Mouse (Mus musculus) neural tube, embryonic 14.5 days (tissue): ENCODE measurements around the gene Cd79b. TPM values are rescaled to one million over a fixed set of nuclear protein-coding genes. Genes with fewer than 3 reads are reported as not detected.

ENCODE experiments used
- ATAC-seq: fragments of 200-750 bp; cut with Nextera tagmentation; 2 replicates; pipeline ENCODE4 v1.8.0; 2017; ENCODE audit warnings: low read depth, mild to moderate bottlenecking, moderate TSS enrichment, moderate library complexity
- H3K27ac ChIP-seq: fragments of 300-500 bp; sonication (generic); 2 replicates; pipeline ENCODE4 v1.5.1; 2014; ENCODE audit warnings: low read depth, mild to moderate bottlenecking, control low read depth, low read length, moderate library complexity, mixed read lengths
- H3K27me3 ChIP-seq: fragments of 300-500 bp; sonication (generic); 2 replicates; pipeline ENCODE4 v1.6.1; 2014; ENCODE audit warnings: low read length; ENCODE audit not compliant: control insufficient read depth, insufficient read depth
- H3K36me3 ChIP-seq: fragments of 300-500 bp; sonication (generic); 2 replicates; pipeline ENCODE4 v1.6.1; 2014; ENCODE audit warnings: low read length, mixed read lengths; ENCODE audit not compliant: control insufficient read depth, insufficient read depth
- H3K4me1 ChIP-seq: fragments of 300-500 bp; sonication (generic); 2 replicates; pipeline ENCODE4 v1.6.1; 2014; ENCODE audit warnings: low read length; ENCODE audit not compliant: control insufficient read depth, insufficient read depth
- H3K4me2 ChIP-seq: fragments of 300-500 bp; sonication (generic); 2 replicates; pipeline ENCODE4 v1.6.1; 2014; ENCODE audit warnings: mild to moderate bottlenecking, low read depth, low read length, control low read depth
- H3K4me3 ChIP-seq: fragments of 300-500 bp; sonication (generic); 2 replicates; pipeline ENCODE4 v1.5.1; 2014; ENCODE audit warnings: low read depth, low read length, control low read depth, mixed read lengths
- H3K9ac ChIP-seq: fragments of 300-500 bp; sonication (generic); replicated peaks from 2 replicates; pipeline ENCODE4 v1.6.1; 2014; ENCODE audit warnings: low read depth, mild to moderate bottlenecking, control low read depth, low read length, mixed read lengths
- H3K9me3 ChIP-seq: fragments of 300-500 bp; sonication (generic); 2 replicates; pipeline ENCODE4 v1.6.1; 2016; ENCODE audit warnings: low read length; ENCODE audit not compliant: control insufficient read depth
- WGBS: fragments of 180-500 bp; shearing (Covaris S2); extraction: QIAGEN DNeasy Blood & Tissue Kit; methylation state at CpG from one replicate; pipeline ENCODE4 v1.1.7; 2014; 5-methylcytosine and 5-hydroxymethylcytosine counted together
- polyA plus RNA-seq: library from polyadenylated mRNA; unstranded; fragments of >200 nt; fragmentation: Nextera tagmentation; extraction: Ambion mirVana; gene quantifications from 2 replicates; pipeline ENCODE4 v1.2.1, GENCODE M21; 2014

Cd79b gene
- polyA plus RNA-seq, 1 experiment from 2014 or later: 0.68 TPM

DNA sequence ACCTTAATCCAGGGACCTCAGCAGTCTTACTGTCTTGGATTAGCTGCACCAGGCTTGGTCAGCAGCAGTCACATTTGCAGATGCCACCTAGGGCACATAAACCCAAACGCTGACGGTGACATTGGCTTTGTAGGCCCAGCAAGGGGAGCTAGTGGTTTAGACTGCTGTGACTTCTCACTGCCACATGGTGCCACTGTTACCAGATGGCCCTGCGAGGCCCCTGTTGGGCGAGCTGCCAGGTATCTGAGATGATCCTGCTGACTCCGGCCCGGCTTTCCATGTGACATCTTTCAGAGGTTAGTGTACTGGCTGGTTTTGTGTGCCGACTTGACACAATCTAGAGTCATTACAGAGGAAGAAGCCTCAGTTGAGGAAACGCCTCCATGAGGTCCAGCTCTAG, 25.2 kb downstream of the Cd79b start:
- Histone ChIP-seq H3K36me3 (no peaks in the 10 kb centered on the region), H3K4me3 (no peak overlapping the region), H3K27me3 (no peaks in the 10 kb centered on the region), H3K9ac (no peak overlapping the region), H3K9me3 (no peaks in the 10 kb centered on the region), H3K4me1 (no peaks in the 10 kb centered on the region), H3K4me2 (no peak overlapping the region), H3K27ac (no peak overlapping the region)
- 63% methylated on average over 8 of the region's 8 CpGs for WGBS
- no peak for ATAC-seq

- Histone ChIP-seq H3K36me3 (no peaks in the 10 kb centered on the region), H3K9ac (no peak overlapping the region), H3K4me3 (no peak overlapping the region), H3K4me2 (no peak overlapping the region), H3K27ac (no peak overlapping the region), H3K4me1 (no peaks in the 10 kb centered on the region), H3K9me3 (no peaks in the 10 kb centered on the region), H3K27me3 (no peaks in the 10 kb centered on the region)
- ATAC-seq: no peak
- WGBS: 72% methylated on average over 11 of the region's 11 CpGs
Observed at GRCm38 (mm10) chr11:106286987-106287386, 27.6 kb downstream of the Cd79b start.

GRCm38 (mm10) chr11:106286206-106286605, 28.4 kb downstream of the Cd79b start:
- no peak overlapping the region for H3K9ac ChIP-seq
- no peaks in the 10 kb centered on the region for H3K9me3 ChIP-seq
- no peaks in the 10 kb centered on the region for H3K36me3 ChIP-seq
- H3K4me1 ChIP-seq: no peaks in the 10 kb centered on the region
- WGBS: 88% methylated on average over 7 of the region's 7 CpGs
- H3K27me3 ChIP-seq: no peaks in the 10 kb centered on the region
- H3K27ac ChIP-seq: no peak overlapping the region
- ATAC-seq: no peak
- H3K4me2 ChIP-seq: no peak overlapping the region
- no peak overlapping the region for H3K4me3 ChIP-seq

- 61% methylated on average over 8 of the region's 8 CpGs for whole genome bisulfite sequencing
- no peak for ATAC-seq
- Histone ChIP-seq H3K9me3 (no peaks in the 10 kb centered on the region), H3K4me3 (no peak overlapping the region), H3K27me3 (no peaks in the 10 kb centered on the region), H3K4me2 (no peak overlapping the region), H3K27ac (no peak overlapping the region), H3K36me3 (no peaks in the 10 kb centered on the region), H3K4me1 (no peaks in the 10 kb centered on the region), H3K9ac (no peak overlapping the region)
Observed at GRCm38 (mm10) chr11:106284126-106284525, 30.4 kb downstream of the Cd79b start.

GRCm38 (mm10) chr11:106283371-106283770, 31.2 kb downstream of the Cd79b start:
- H3K4me2 ChIP-seq: no peak overlapping the region
- no peaks in the 10 kb centered on the region for H3K27me3 ChIP-seq
- H3K9ac ChIP-seq: no peak overlapping the region
- H3K9me3 ChIP-seq: no peaks in the 10 kb centered on the region
- no peak overlapping the region for H3K27ac ChIP-seq
- H3K4me1 ChIP-seq: no peaks in the 10 kb centered on the region
- WGBS: 81% methylated on average over 4 of the region's 4 CpGs
- no peak overlapping the region for H3K4me3 ChIP-seq
- H3K36me3 ChIP-seq: no peaks in the 10 kb centered on the region
- no peak for ATAC-seq

DNA sequence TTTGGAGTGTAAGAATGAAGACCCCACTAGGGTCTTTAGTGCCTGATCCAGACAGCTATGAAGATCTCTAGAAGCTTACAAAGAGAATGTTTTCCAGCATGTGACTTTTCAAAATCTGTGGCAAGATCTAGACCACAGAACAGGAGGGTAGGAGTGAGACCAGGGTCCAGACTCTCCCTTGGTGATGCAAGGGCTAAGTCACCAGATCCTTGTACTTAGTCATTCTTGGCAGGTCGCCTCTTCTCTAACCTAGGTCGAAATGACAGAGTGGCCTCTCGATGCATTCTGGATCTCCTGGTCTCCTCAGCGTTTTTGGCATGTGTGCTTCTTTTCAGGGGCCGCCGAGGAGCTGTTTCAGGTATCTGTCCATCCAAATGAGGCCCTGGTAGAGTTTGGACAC, 32.1 kb downstream of the Cd79b start:
- H3K36me3 ChIP-seq: no peaks in the 10 kb centered on the region
- no peaks in the 10 kb centered on the region for H3K4me1 ChIP-seq
- ATAC-seq: no peak
- no peaks in the 10 kb centered on the region for H3K9me3 ChIP-seq
- H3K4me2 ChIP-seq: no peak overlapping the region
- no peak overlapping the region for H3K9ac ChIP-seq
- no peak overlapping the region for H3K27ac ChIP-seq
- WGBS: 87% methylated on average over 6 of the region's 6 CpGs
- H3K27me3 ChIP-seq: no peaks in the 10 kb centered on the region
- no peak overlapping the region for H3K4me3 ChIP-seq

DNA sequence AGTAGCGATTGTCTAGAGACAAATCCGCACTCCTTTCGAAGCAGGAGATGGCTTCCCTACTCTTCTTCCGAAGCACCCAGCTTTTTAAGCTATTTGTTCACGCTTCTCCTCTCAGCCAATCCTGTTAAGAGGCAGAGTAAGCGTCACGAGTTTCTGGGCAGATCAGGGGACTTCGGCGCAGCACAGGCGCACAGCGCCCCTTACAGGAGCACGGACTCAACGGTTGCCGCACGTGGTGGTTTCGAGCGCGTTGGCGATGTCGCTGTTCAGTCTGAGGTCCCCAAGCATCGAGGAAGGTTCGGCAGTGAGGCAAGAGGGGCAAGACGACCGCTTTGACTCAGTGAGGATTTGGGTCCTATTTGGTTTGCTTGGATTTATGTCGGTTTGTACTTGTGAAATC, 38.1 kb downstream of the Cd79b start, which contains the start of gene Tcam1:
Gene Tcam1, plus strand, starts transcription at position 219 of the 400 bp plus-strand sequence.
- 0 out of 2 replicates have a peak within 1 kb of the TSS, but pooled peaks have one; percentile 7 for H3K9ac ChIP-seq
- H3K27me3 ChIP-seq: no peaks in the 10 kb centered on the region
- no peaks in the 10 kb centered on the region for H3K36me3 ChIP-seq
- H3K4me3 ChIP-seq: peak within 1 kb of the TSS; percentile 3; the same call in 1 of the 2 replicates
- no peak within 1 kb of the TSS for H3K27ac ChIP-seq
- peaks cover 3% of the 10 kb centered on the region for H3K4me1 ChIP-seq
- H3K9me3 ChIP-seq: no peaks in the 10 kb centered on the region
- H3K4me2 ChIP-seq: peak within 1 kb of the TSS; percentile 46
- 10% methylated on average over 25 of the region's 25 CpGs for WGBS
- peak; percentile 77 for ATAC-seq

GRCm38 (mm10) chr11:106274971-106275411, 39.6 kb downstream of the Cd79b start:
- no peak overlapping the region for H3K4me2 ChIP-seq
- H3K9me3 ChIP-seq: no peaks in the 10 kb centered on the region
- no peak for ATAC-seq
- 88% methylated on average over 7 of the region's 7 CpGs for WGBS
- H3K9ac ChIP-seq: no peak overlapping the region
- peaks cover 8% of the 10 kb centered on the region for H3K4me1 ChIP-seq
- H3K27me3 ChIP-seq: no peaks in the 10 kb centered on the region
- no peaks in the 10 kb centered on the region for H3K36me3 ChIP-seq
- no peak overlapping the region for H3K4me3 ChIP-seq
- no peak overlapping the region for H3K27ac ChIP-seq

GRCm38 (mm10) chr11:106274374-106274773, 40.2 kb downstream of the Cd79b start:
- no peaks in the 10 kb centered on the region for H3K9me3 ChIP-seq
- no peak overlapping the region for H3K27ac ChIP-seq
- H3K4me2 ChIP-seq: no peak overlapping the region
- ATAC-seq: no peak
- 86% methylated on average over 1 of the region's 1 CpGs for WGBS
- no peaks in the 10 kb centered on the region for H3K36me3 ChIP-seq
- H3K9ac ChIP-seq: no peak overlapping the region
- H3K4me1 ChIP-seq: peaks cover 8% of the 10 kb centered on the region
- no peaks in the 10 kb centered on the region for H3K27me3 ChIP-seq
- no peak overlapping the region for H3K4me3 ChIP-seq
